Mouse (Mus musculus): ENCODE data around the gene Rgs7bp. TPM values are rescaled to one million over a fixed set of nuclear protein-coding genes. Genes with fewer than 3 reads are reported as not detected.

Gene Rgs7bp
- polyA plus RNA-seq, 1 experiment, result 0.57 TPM

DNA sequence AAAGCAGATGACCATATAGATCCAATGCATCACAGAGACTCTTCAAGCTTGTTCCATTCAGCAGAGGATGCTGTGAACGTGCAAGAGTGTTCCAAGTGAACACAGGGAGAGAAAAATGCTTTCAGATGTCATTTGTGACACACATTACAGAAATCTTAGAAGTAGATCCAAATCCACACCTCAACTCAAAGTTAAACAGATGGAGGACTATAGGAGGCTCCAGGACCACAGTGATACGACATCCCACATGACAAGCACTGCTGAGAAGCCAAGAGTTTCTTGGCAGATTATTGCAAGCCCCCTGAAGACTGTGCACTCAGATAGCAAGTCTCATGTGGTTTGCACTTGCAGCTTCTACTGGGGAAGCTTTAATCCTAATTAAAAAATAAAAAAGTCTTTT is 53.0 kb downstream of the Rgs7bp start:
- TF ChIP-seq POLR2A (IDR thresholded peaks at IDR 0.05; ENCODE audit: borderline replicate concordance, control insufficient read depth, low read depth, low read length), result no peak
- no peak for TF ChIP-seq CTCF (IDR thresholded peaks at IDR 0.05; ENCODE audit: control insufficient read depth, insufficient read depth, low read length)
- 82% methylated on average over 2 of the region's 2 CpGs for WGBS
- H3K4me1 ChIP-seq (ENCODE audit: control insufficient read depth, insufficient read depth, low read length), result no peaks in the 10 kb centered on the region
- H3K4me3 ChIP-seq (replicated peaks; ENCODE audit: control insufficient read depth, low read depth, low read length), result no peak overlapping the region
- no peak overlapping the region for H3K27ac ChIP-seq (ENCODE audit: control insufficient read depth, insufficient read depth, low read depth, low read length, poor library complexity)

GRCm38 (mm10) chr13:104988811-104989258 is 65.9 kb downstream of the Rgs7bp start:
- WGBS, result 84% methylated on average over 7 of the region's 7 CpGs
- Histone ChIP-seq H3K27ac (ENCODE audit: control insufficient read depth, insufficient read depth, low read depth, low read length, poor library complexity) (no peak overlapping the region), H3K4me3 (replicated peaks; ENCODE audit: control insufficient read depth, low read depth, low read length) (no peak overlapping the region), H3K4me1 (ENCODE audit: control insufficient read depth, insufficient read depth, low read length) (no peaks in the 10 kb centered on the region)
- TF ChIP-seq POLR2A (IDR thresholded peaks at IDR 0.05; ENCODE audit: borderline replicate concordance, control insufficient read depth, low read depth, low read length) (no peak), CTCF (IDR thresholded peaks at IDR 0.05; ENCODE audit: control insufficient read depth, insufficient read depth, low read length) (no peak)

DNA sequence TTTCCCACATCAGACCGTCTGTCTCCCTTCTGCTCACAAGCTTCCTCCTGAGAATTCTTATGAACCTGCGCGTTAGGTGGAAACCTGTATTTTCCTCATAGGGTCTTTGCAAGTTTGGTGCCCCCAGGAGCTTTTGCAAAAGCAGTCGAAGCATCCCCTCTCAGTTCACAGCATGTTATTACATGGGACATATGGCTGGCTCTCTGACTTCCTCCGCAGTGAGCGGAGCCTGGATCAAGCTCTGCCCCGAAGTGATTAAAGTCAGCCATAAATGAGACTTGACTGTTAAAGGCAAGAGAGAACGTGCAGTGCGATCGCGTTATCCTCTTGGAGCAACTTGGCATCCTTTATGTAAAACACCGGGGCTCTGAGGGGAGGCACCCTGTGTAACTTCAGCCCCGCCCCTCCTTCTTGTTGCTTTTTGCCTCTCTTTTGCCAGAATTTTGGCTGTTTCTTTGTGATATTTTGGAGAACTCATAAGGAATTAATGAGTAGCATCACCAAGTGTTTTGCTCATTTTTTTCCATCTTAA is 66.7 kb downstream of the Rgs7bp start:
- Histone ChIP-seq H3K4me3 (replicated peaks; ENCODE audit: control insufficient read depth, low read depth, low read length) (no peak overlapping the region), H3K4me1 (ENCODE audit: control insufficient read depth, insufficient read depth, low read length) (no peaks in the 10 kb centered on the region), H3K27ac (ENCODE audit: control insufficient read depth, insufficient read depth, low read depth, low read length, poor library complexity) (no peak overlapping the region)
- WGBS, result 91% methylated on average over 13 of the region's 13 CpGs
- TF ChIP-seq POLR2A (IDR thresholded peaks at IDR 0.05; ENCODE audit: borderline replicate concordance, control insufficient read depth, low read depth, low read length), result no peak

GRCm38 (mm10) chr13:104985691-104986090 is 69.0 kb downstream of the Rgs7bp start:
- WGBS, result 70% methylated on average over 4 of the region's 4 CpGs

GRCm38 (mm10) chr13:104983989-104984388 is 70.7 kb downstream of the Rgs7bp start:
- TF ChIP-seq CTCF (IDR thresholded peaks at IDR 0.05; ENCODE audit: control insufficient read depth, insufficient read depth, low read length), result no peak
- TF ChIP-seq POLR2A (IDR thresholded peaks at IDR 0.05; ENCODE audit: borderline replicate concordance, control insufficient read depth, low read depth, low read length), result no peak
- H3K4me1 ChIP-seq (ENCODE audit: control insufficient read depth, insufficient read depth, low read length), result no peaks in the 10 kb centered on the region
- WGBS, result 83% methylated on average over 5 of the region's 5 CpGs
- no peak overlapping the region for H3K4me3 ChIP-seq (replicated peaks; ENCODE audit: control insufficient read depth, low read depth, low read length)
- H3K27ac ChIP-seq (ENCODE audit: control insufficient read depth, insufficient read depth, low read depth, low read length, poor library complexity), result no peak overlapping the region

More at GRCm38 (mm10) chr13:104985691-104986090, 69.0 kb downstream of the Rgs7bp start:
- TF ChIP-seq CTCF (IDR thresholded peaks at IDR 0.05; ENCODE audit: control insufficient read depth, insufficient read depth, low read length) (no peak), POLR2A (IDR thresholded peaks at IDR 0.05; ENCODE audit: borderline replicate concordance, control insufficient read depth, low read depth, low read length) (no peak)
- no peak overlapping the region for H3K27ac ChIP-seq (ENCODE audit: control insufficient read depth, insufficient read depth, low read depth, low read length, poor library complexity)
- no peak overlapping the region for H3K4me3 ChIP-seq (replicated peaks; ENCODE audit: control insufficient read depth, low read depth, low read length)
- H3K4me1 ChIP-seq (ENCODE audit: control insufficient read depth, insufficient read depth, low read length), result no peaks in the 10 kb centered on the region

GRCm38 (mm10) chr13:104982781-104983353 is 71.9 kb downstream of the Rgs7bp start:
- H3K27ac ChIP-seq (ENCODE audit: control insufficient read depth, insufficient read depth, low read depth, low read length, poor library complexity), result no peak overlapping the region
- TF ChIP-seq POLR2A (IDR thresholded peaks at IDR 0.05; ENCODE audit: borderline replicate concordance, control insufficient read depth, low read depth, low read length), result no peak
- no peak for TF ChIP-seq CTCF (IDR thresholded peaks at IDR 0.05; ENCODE audit: control insufficient read depth, insufficient read depth, low read length)
- H3K4me3 ChIP-seq (replicated peaks; ENCODE audit: control insufficient read depth, low read depth, low read length), result no peak overlapping the region
- WGBS, result 88% methylated on average over 10 of the region's 10 CpGs
- no peaks in the 10 kb centered on the region for H3K4me1 ChIP-seq (ENCODE audit: control insufficient read depth, insufficient read depth, low read length)

DNA sequence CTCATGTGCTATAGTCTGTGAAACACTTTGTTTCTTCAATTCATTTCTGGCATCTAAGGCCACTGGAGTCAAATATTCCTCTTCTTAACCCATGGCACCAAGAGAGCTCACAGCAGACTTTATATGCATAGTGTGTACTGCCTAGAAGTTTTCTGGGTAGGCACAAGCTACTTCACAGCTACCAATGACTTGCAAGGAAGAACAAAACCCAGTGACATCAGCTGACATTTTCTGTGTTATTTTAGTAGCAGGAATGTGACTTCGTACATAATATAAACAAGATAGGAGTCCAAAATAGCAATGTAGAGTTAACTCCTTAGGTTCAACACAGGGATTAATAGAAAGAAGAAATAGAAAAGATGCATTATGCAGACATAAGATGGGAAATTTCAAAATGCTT is 76.6 kb downstream of the Rgs7bp start:
- Histone ChIP-seq H3K27ac (ENCODE audit: control insufficient read depth, insufficient read depth, low read depth, low read length, poor library complexity) (no peak overlapping the region), H3K4me3 (replicated peaks; ENCODE audit: control insufficient read depth, low read depth, low read length) (no peak overlapping the region), H3K4me1 (ENCODE audit: control insufficient read depth, insufficient read depth, low read length) (no peaks in the 10 kb centered on the region; the same call in 1 of the 2 replicates)
- TF ChIP-seq POLR2A (IDR thresholded peaks at IDR 0.05; ENCODE audit: borderline replicate concordance, control insufficient read depth, low read depth, low read length) (no peak), CTCF (IDR thresholded peaks at IDR 0.05; ENCODE audit: control insufficient read depth, insufficient read depth, low read length) (no peak)
- WGBS, result 81% methylated on average over 1 of the region's 1 CpGs

DNA sequence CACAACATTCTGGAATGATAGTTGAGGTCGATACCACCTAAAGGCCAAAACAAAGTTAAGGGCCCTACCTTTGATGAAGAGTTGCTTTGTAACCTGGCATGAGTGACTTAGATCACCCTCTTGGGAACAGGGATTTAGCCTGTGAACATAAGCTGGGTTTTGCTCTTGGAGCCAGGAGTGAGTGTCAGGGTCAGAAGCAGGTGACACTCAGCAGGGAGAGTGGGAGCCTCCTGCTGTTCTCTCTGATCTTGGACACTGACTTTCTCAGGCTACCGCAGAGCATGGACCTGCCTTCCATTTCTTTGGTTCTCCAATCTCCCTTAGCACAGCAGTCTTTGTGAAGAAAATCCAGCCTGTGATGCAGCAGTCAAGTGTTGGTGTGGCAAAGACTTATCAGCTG is 87.2 kb downstream of the Rgs7bp start:
- no peak overlapping the region for H3K4me3 ChIP-seq (replicated peaks; ENCODE audit: control insufficient read depth, low read depth, low read length)
- H3K27ac ChIP-seq (ENCODE audit: control insufficient read depth, insufficient read depth, low read depth, low read length, poor library complexity), result no peak overlapping the region
- no peak for TF ChIP-seq POLR2A (IDR thresholded peaks at IDR 0.05; ENCODE audit: borderline replicate concordance, control insufficient read depth, low read depth, low read length)
- no peak for TF ChIP-seq CTCF (IDR thresholded peaks at IDR 0.05; ENCODE audit: control insufficient read depth, insufficient read depth, low read length)
- no peaks in the 10 kb centered on the region for H3K4me1 ChIP-seq (ENCODE audit: control insufficient read depth, insufficient read depth, low read length)
- WGBS, result 84% methylated on average over 2 of the region's 2 CpGs

GRCm38 (mm10) chr13:104963716-104964115 is 91.0 kb downstream of the Rgs7bp start:
- 75% methylated on average over 4 of the region's 4 CpGs for WGBS
- TF ChIP-seq CTCF (IDR thresholded peaks at IDR 0.05; ENCODE audit: control insufficient read depth, insufficient read depth, low read length) (no peak), POLR2A (IDR thresholded peaks at IDR 0.05; ENCODE audit: borderline replicate concordance, control insufficient read depth, low read depth, low read length) (no peak)
- Histone ChIP-seq H3K4me1 (ENCODE audit: control insufficient read depth, insufficient read depth, low read length) (no peaks in the 10 kb centered on the region), H3K27ac (ENCODE audit: control insufficient read depth, insufficient read depth, low read depth, low read length, poor library complexity) (no peak overlapping the region), H3K4me3 (replicated peaks; ENCODE audit: control insufficient read depth, low read depth, low read length) (no peak overlapping the region)

Data from bone marrow, adult 2 months (tissue).